Mouse (Mus musculus) leukemia stem cell, adult 10-12 weeks (primary cell): ENCODE results near the gene Tex264. TPM values are rescaled to one million over a fixed set of nuclear protein-coding genes. Genes with fewer than 3 reads are reported as not detected.

ENCODE experiments used
- polyA plus RNA-seq: library from polyadenylated mRNA; stranded (reverse); fragments of >175 nt; gene quantifications from 2 replicates; pipeline ENCODE4 v1.2.3, GENCODE M21; 2012; ENCODE audit warnings: low replicate concordance

Tex264 gene
- polyA plus RNA-seq: 54.6 and 67.6 TPM in 2 replicates

GRCm38 (mm10) chr9:106685249-106686101 lies at the start of gene Tex264:
Gene Tex264, minus strand, starts transcription at chr9:106685927.

GRCm38 (mm10) chr9:106655884-106656720 lies 29.6 kb downstream of the Tex264 start, which contains the start of gene Grm2:
Gene Grm2, minus strand, starts transcription at chr9:106656082.

GRCm38 (mm10) chr9:106626282-106626681 lies 59.4 kb downstream of the Tex264 start, which contains the start of gene Iqcf6:
Gene Iqcf6, plus strand, starts transcription at chr9:106626582.

Other genes with a start within 250 kb of the Tex264 start
- 7.9 and 24.2 TPM in 2 replicates for gene Acy1, start 247.6 kb downstream of the Tex264 start, polyA plus RNA-seq
- gene Abhd14b, start 238.5 kb downstream of the Tex264 start, polyA plus RNA-seq: 0.25 and 3.2 TPM in 2 replicates
- 6.5 and 44.6 TPM in 2 replicates for gene Abhd14a, start 238.2 kb downstream of the Tex264 start, polyA plus RNA-seq
- gene Pcbp4, start 232.6 kb downstream of the Tex264 start, polyA plus RNA-seq: 17.0 and 27.3 TPM in 2 replicates
- 0.08 TPM in 1 of 2 replicates, not detected in the other for gene Gpr62, start 220.0 kb downstream of the Tex264 start, polyA plus RNA-seq
- 642 and 1,004 TPM in 2 replicates for gene Rrp9, start 210.0 kb downstream of the Tex264 start, polyA plus RNA-seq
- 12.2 and 22.5 TPM in 2 replicates for gene Parp3, start 209.0 kb downstream of the Tex264 start, polyA plus RNA-seq
- gene Iqcf1, start 186.0 kb downstream of the Tex264 start, polyA plus RNA-seq: not detected in 2 replicates
- not detected in 2 replicates for gene Iqcf5, start 171.4 kb downstream of the Tex264 start, polyA plus RNA-seq
- gene Iqcf3, start 124.3 kb downstream of the Tex264 start, polyA plus RNA-seq: not detected in 2 replicates
- gene Iqcf4, start 114.9 kb downstream of the Tex264 start, polyA plus RNA-seq: not detected in 2 replicates
- gene Iqcf6, start 59.3 kb downstream of the Tex264 start, polyA plus RNA-seq: not detected in 2 replicates
- gene Grm2, start 29.8 kb downstream of the Tex264 start, polyA plus RNA-seq: not detected in 2 replicates
- gene Rad54l2, start 103.3 kb upstream of the Tex264 start, polyA plus RNA-seq: 3.3 and 7.6 TPM in 2 replicates
- 1.4 and 8.7 TPM in 2 replicates for gene Dcaf1, start 135.9 kb upstream of the Tex264 start, polyA plus RNA-seq
- gene Rbm15b, start 201.5 kb upstream of the Tex264 start, polyA plus RNA-seq: 23.4 and 43.8 TPM in 2 replicates
- 70.8 and 84.6 TPM in 2 replicates for gene Manf, start 206.1 kb upstream of the Tex264 start, polyA plus RNA-seq